Mouse (Mus musculus) olfactory bulb, adult 2 months (tissue): ENCODE measurements around the gene C1ql1.

Experiments used
- CTCF ChIP-seq: fragments of 200-500 bp; IDR thresholded peaks from 2 replicates; pipeline ENCODE4 v1.5.1; 2012; ENCODE audit warnings: low read depth, mild to moderate bottlenecking, low read length, moderate library complexity; ENCODE audit not compliant: insufficient read depth
- POLR2A ChIP-seq: fragments of 200-500 bp; IDR thresholded peaks from 2 replicates; pipeline ENCODE4 v1.6.1; 2012; ENCODE audit warnings: mild to moderate bottlenecking, low read depth, low read length, moderate library complexity; ENCODE audit not compliant: insufficient read depth

DNA sequence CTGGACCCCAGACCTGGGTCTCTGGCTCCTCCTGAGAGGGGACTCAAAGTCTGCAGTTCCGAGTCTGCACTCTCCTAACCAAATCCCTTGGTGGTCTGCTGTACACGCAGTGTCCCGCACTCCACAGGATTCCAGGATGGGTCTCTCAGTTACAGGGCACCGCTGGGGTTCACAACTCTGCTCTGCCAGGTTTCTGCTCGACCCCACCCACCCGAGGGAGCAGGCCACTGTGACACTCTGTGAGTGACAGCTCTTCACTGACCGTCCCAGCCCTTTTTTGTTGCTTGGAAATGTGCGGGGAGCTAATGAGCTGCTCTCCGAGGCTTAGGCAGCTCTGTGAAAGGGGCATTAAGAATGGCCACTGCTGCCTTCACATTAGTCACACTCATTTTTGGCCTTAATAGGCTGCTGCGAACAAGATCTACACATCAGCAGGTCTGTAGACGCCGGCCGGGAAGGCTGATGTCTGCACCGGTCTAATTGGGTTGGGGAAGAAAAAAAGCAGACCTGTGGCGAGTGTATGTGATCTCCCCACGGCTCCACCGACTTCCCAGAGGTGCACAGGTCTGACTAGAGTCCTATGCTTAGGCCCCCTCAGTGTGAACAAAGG, 47.0 kb upstream of the C1ql1 start:
- TF ChIP-seq CTCF (no peak), POLR2A (no peak)
